Mouse (Mus musculus) embryonic facial prominence, embryonic 10.5 days (tissue): ENCODE measurements around the gene S100a6. TPM values are rescaled to one million over a fixed set of nuclear protein-coding genes. Genes with fewer than 3 reads are reported as not detected.

Experiments used
- DNase-seq: peaks from one replicate; pipeline ENCODE4 v3.0.0-alpha.2; 2017; ENCODE audit warnings: low spot score
- H3K27ac ChIP-seq: fragments of 300-500 bp; sonication (generic); replicated peaks from 2 replicates; pipeline ENCODE4 v1.5.1; 2016; ENCODE audit warnings: mild to moderate bottlenecking
- H3K27me3 ChIP-seq: fragments of 300-500 bp; sonication (generic); replicated peaks from 2 replicates; pipeline ENCODE4 v1.6.1; 2016; ENCODE audit warnings: low read depth, mild to moderate bottlenecking; ENCODE audit not compliant: poor library complexity, severe bottlenecking
- H3K36me3 ChIP-seq: fragments of 300-500 bp; sonication (generic); replicated peaks from 2 replicates; pipeline ENCODE4 v1.6.1; 2016; ENCODE audit warnings: mild to moderate bottlenecking, moderate library complexity
- H3K4me1 ChIP-seq: fragments of 300-500 bp; sonication (generic); 2 replicates; pipeline ENCODE4 v1.6.1; 2016
- H3K4me3 ChIP-seq: fragments of 300-500 bp; sonication (generic); 2 replicates; pipeline ENCODE4 v1.5.1; 2016; ENCODE audit warnings: mild to moderate bottlenecking, moderate library complexity
- H3K9me3 ChIP-seq: fragments of 300-500 bp; sonication (generic); 2 replicates; pipeline ENCODE4 v1.6.1; 2016; ENCODE audit warnings: mild to moderate bottlenecking
- WGBS: fragments of 180-500 bp; shearing (Covaris S2); methylation state at CpG from one replicate; pipeline ENCODE4 v1.1.7; 2016; 5-methylcytosine and 5-hydroxymethylcytosine counted together
- polyA plus RNA-seq: library from polyadenylated mRNA; unstranded; fragments of >200 nt; fragmentation: Nextera tagmentation; extraction: Ambion mirVana; gene quantifications from 2 replicates; pipeline ENCODE4 v1.2.1, GENCODE M21; 2016

The S100a6 gene
- polyA plus RNA-seq, 1 experiment from 2014 or later, result 21.3 TPM

- H3K4me3 ChIP-seq, result no peak overlapping the region
- no peak overlapping the region for H3K27ac ChIP-seq
- peaks cover 12% of the 10 kb centered on the region; the same call in 1 of the 2 replicates for H3K4me1 ChIP-seq
- no peak for DNase-seq
- H3K9me3 ChIP-seq, result no peaks in the 10 kb centered on the region
- WGBS, result 90% methylated on average over 14 of the region's 14 CpGs
- no peaks in the 10 kb centered on the region for H3K36me3 ChIP-seq
- H3K27me3 ChIP-seq, result no peaks in the 10 kb centered on the region
Measured at GRCm38 (mm10) chr3:90587361-90588101, 25.2 kb upstream of the S100a6 start.

GRCm38 (mm10) chr3:90589390-90589789, 23.3 kb upstream of the S100a6 start:
- Histone ChIP-seq H3K4me1 (peaks cover 10% of the 10 kb centered on the region; the same call in 1 of the 2 replicates), H3K9me3 (peaks cover 4% of the 10 kb centered on the region; the same call in 1 of the 2 replicates), H3K36me3 (no peaks in the 10 kb centered on the region), H3K4me3 (no peak overlapping the region), H3K27me3 (no peaks in the 10 kb centered on the region), H3K27ac (no peak overlapping the region)
- DNase-seq, result no peak
- 81% methylated on average over 6 of the region's 6 CpGs for WGBS

GRCm38 (mm10) chr3:90589947-90590346, 22.7 kb upstream of the S100a6 start, which contains the start of gene S100a2:
Gene S100a2, plus strand, starts transcription at chr3:90590247.
- Histone ChIP-seq H3K9me3 (peaks cover 4% of the 10 kb centered on the region; the same call in 1 of the 2 replicates), H3K27me3 (no peaks in the 10 kb centered on the region), H3K27ac (no peak within 1 kb of the TSS), H3K4me3 (no peak within 1 kb of the TSS), H3K36me3 (no peaks in the 10 kb centered on the region), H3K4me1 (peaks cover 15% of the 10 kb centered on the region; the same call in 1 of the 2 replicates)
- DNase-seq, result no peak
- 85% methylated on average over 8 of the region's 8 CpGs for WGBS

- Histone ChIP-seq H3K4me3 (no peak overlapping the region), H3K4me1 (peaks cover 21% of the 10 kb centered on the region), H3K27me3 (no peaks in the 10 kb centered on the region), H3K9me3 (peaks cover 4% of the 10 kb centered on the region; the same call in 1 of the 2 replicates), H3K27ac (no peak overlapping the region), H3K36me3 (no peaks in the 10 kb centered on the region)
- 36% methylated on average over 1 of the region's 1 CpGs for WGBS
- no peak for DNase-seq
Measured at GRCm38 (mm10) chr3:90594466-90594865, 18.2 kb upstream of the S100a6 start.

GRCm38 (mm10) chr3:90595556-90595955, 17.1 kb upstream of the S100a6 start:
- peaks cover 4% of the 10 kb centered on the region; the same call in 1 of the 2 replicates for H3K9me3 ChIP-seq
- WGBS, result 86% methylated on average over 5 of the region's 5 CpGs
- H3K4me3 ChIP-seq, result no peak overlapping the region
- no peak for DNase-seq
- H3K36me3 ChIP-seq, result no peaks in the 10 kb centered on the region
- no peak overlapping the region for H3K27ac ChIP-seq
- H3K27me3 ChIP-seq, result no peaks in the 10 kb centered on the region
- H3K4me1 ChIP-seq, result peaks cover 23% of the 10 kb centered on the region

- DNase-seq, result no peak
- Histone ChIP-seq H3K36me3 (no peaks in the 10 kb centered on the region), H3K27ac (no peak overlapping the region), H3K9me3 (peaks cover 4% of the 10 kb centered on the region; the same call in 1 of the 2 replicates), H3K4me1 (peaks cover 25% of the 10 kb centered on the region), H3K27me3 (no peaks in the 10 kb centered on the region), H3K4me3 (no peak overlapping the region)
- WGBS, result 87% methylated on average over 6 of the region's 6 CpGs
Measured at GRCm38 (mm10) chr3:90596810-90597209, 15.9 kb upstream of the S100a6 start.

- peaks cover 25% of the 10 kb centered on the region for H3K4me1 ChIP-seq
- DNase-seq, result no peak
- no peak overlapping the region for H3K4me3 ChIP-seq
- no peak overlapping the region for H3K27ac ChIP-seq
- H3K9me3 ChIP-seq, result peaks cover 4% of the 10 kb centered on the region; the same call in 1 of the 2 replicates
- WGBS, result 19% methylated on average over 6 of the region's 6 CpGs
- no peaks in the 10 kb centered on the region for H3K36me3 ChIP-seq
- no peaks in the 10 kb centered on the region for H3K27me3 ChIP-seq
Measured at GRCm38 (mm10) chr3:90597736-90598135, 14.9 kb upstream of the S100a6 start.

GRCm38 (mm10) chr3:90598212-90598611, 14.5 kb upstream of the S100a6 start:
- Histone ChIP-seq H3K27me3 (no peaks in the 10 kb centered on the region), H3K27ac (no peak overlapping the region), H3K4me3 (no peak overlapping the region), H3K36me3 (no peaks in the 10 kb centered on the region), H3K9me3 (peaks cover 4% of the 10 kb centered on the region; the same call in 1 of the 2 replicates), H3K4me1 (peaks cover 27% of the 10 kb centered on the region)
- 79% methylated on average over 4 of the region's 4 CpGs for WGBS
- DNase-seq, result no peak

- Histone ChIP-seq H3K4me1 (peaks cover 37% of the 10 kb centered on the region), H3K27me3 (no peaks in the 10 kb centered on the region), H3K27ac (0 out of 2 replicates have a peak overlapping the region, but pooled peaks have one; percentile 1), H3K9me3 (no peaks in the 10 kb centered on the region), H3K36me3 (no peaks in the 10 kb centered on the region), H3K4me3 (no peak overlapping the region)
- 77% methylated on average over 3 of the region's 3 CpGs for WGBS
- no peak for DNase-seq
Measured at GRCm38 (mm10) chr3:90599401-90599800, 13.3 kb upstream of the S100a6 start.

- DNase-seq, result no peak
- Histone ChIP-seq H3K27ac (peak overlapping the region; percentile 1; the same call in 1 of the 2 replicates), H3K36me3 (no peaks in the 10 kb centered on the region), H3K9me3 (no peaks in the 10 kb centered on the region), H3K4me1 (peaks cover 39% of the 10 kb centered on the region), H3K4me3 (no peak overlapping the region), H3K27me3 (no peaks in the 10 kb centered on the region)
- whole genome bisulfite sequencing, result 78% methylated on average over 6 of the region's 6 CpGs
Measured at GRCm38 (mm10) chr3:90600036-90600435, 12.6 kb upstream of the S100a6 start.

GRCm38 (mm10) chr3:90600458-90601195, 12.1 kb upstream of the S100a6 start:
- Histone ChIP-seq H3K9me3 (no peaks in the 10 kb centered on the region), H3K27me3 (no peaks in the 10 kb centered on the region), H3K36me3 (no peaks in the 10 kb centered on the region), H3K4me1 (peaks cover 45% of the 10 kb centered on the region), H3K27ac (peak overlapping the region; percentile 1; the same call in 1 of the 2 replicates), H3K4me3 (no peak overlapping the region)
- 76% methylated on average over 8 of the region's 8 CpGs for WGBS
- DNase-seq, result no peak

GRCm38 (mm10) chr3:90601486-90602110, 11.1 kb upstream of the S100a6 start, which contains the start of gene Gm42674:
Gene Gm42674, plus strand, starts transcription at chr3:90601904.
- WGBS, result 88% methylated on average over 11 of the region's 11 CpGs
- Histone ChIP-seq H3K36me3 (no peaks in the 10 kb centered on the region), H3K27me3 (no peaks in the 10 kb centered on the region), H3K9me3 (no peaks in the 10 kb centered on the region), H3K27ac (peak within 1 kb of the TSS; percentile 1), H3K4me1 (peaks cover 54% of the 10 kb centered on the region), H3K4me3 (no peak within 1 kb of the TSS)
- DNase-seq, result no peak
